Mouse (Mus musculus): Measurements from ENCODE around the gene 5730596B20Rik.

5730596B20Rik gene

DNA sequence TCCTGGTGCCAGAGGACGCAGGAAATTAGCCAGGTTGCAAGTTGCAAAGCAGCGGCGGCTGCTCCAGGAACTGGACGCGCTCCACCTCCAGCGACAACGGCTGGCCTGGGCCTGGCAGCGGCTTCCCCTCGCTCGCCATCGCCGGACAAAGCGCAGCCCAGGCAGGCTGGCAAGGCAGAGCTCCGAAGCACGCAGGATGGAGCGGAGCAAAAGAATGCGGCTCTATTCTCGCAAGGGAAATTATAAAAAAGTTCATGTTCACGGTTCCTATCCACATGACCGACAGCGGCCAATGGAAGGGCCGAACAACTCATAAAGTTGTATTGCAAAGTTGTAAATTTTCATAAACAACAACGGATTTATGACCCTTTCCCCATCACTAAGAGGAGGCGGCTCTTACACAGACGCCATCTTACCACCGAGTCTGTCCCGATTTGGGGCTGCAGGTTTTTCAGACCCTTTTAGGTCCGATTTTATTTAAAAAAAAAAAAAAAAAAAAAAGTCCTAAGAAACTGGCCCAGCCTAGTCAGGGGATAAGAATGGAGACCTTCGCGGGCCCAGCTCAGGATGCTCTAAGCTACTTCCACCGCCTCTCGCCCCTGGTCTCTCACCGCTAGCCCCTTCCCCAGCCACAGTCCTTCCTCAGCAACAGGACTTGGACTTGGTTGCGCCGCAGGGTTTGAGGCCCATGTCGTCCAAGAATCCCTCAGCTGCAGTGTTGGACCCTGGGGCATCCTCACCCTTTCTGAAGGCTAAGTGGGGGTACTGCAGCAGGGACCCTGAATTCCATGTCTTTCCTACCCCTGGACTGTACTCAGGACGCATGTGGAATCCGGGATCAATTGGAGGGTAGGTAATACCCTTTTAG lies 36.1 kb downstream of the 5730596B20Rik start, which contains the start of the genes Hoxa3 and Gm28308:
Gene Hoxa3 (minus strand): TSS at position 218 of the 868 bp plus-strand sequence.
Gene Gm28308 (minus strand): TSS at position 221 of the 868 bp plus-strand sequence.
- DNase-seq = peak; percentile 83 to 89

DNA sequence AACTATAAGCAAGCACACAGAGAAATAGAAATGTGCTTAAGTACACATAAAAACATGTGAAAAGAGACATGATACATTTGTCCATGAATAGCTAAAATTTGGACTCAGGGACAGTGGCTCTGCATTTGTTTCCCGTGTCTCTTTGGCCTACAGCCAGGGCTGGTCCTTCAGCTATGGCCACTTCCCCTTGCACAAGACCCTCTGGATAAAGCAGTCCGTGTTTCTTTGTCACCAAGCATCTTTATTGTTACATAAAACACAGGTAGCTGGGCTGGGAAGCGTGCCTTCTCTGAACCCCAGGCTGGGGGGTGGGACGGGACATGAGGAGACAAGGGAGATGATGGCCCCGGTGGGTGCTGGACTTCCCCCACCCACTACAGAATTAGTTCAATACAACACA lies 37.0 kb downstream of the 5730596B20Rik start:
- DNase-seq = peak; percentile 42 to 60

DNA sequence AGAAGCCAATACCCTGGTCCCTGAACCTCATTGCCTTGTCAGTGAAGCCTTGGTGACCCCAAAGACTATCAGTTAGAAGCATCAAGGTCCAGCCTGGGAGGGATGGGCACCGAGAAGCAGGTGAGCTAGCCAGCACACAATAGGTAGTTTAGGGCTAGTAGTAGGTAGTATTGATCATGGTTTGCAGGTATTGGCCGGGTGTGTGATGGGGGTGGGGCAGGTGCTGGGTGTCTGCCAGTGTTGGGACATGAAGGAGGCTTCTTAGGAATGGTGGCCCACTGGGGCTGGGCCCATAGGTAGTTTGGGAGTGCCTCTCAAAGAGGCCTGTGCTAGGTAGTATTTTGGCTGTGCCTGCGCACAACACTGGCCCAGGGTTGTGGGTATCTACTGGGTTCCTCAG lies 37.8 kb downstream of the 5730596B20Rik start:
- DNase-seq = peak; percentile 30 to 32

DNA sequence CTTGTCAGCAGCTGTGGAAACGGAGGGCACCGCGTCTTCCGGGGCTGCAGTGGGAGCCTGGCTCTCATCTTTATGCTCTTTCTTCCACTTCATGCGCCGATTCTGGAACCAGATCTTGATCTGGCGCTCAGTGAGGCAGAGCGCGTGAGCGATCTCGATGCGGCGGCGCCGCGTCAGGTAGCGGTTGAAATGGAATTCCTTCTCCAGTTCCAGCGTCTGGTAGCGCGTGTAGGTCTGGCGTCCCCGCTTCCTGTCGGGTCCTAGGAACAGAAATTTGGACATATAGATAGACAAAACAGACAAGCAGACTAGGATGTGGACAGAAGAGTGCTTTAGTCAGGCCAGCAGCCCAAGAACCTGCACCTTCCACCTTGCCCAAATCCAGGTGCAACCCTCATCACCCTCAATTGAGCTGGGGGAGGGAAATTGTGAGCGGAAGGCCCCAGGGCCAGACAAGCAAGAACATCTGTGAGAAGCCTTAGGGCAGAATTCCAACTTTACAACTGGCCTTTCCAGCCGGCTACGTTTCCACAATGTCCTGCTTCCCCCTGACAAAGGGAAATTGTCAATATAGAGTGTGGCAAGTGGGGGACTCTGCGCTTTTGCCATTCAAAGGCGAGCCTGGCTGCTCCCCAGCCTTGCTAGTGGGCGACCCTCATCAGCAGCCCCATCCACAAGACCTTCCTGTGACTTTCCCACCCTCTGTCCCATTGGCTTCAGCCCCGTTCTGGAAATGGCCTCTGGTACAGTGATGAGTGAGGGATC lies 38.7 kb downstream of the 5730596B20Rik start:
- peak; percentile 66 to 77 for DNase-seq

DNA sequence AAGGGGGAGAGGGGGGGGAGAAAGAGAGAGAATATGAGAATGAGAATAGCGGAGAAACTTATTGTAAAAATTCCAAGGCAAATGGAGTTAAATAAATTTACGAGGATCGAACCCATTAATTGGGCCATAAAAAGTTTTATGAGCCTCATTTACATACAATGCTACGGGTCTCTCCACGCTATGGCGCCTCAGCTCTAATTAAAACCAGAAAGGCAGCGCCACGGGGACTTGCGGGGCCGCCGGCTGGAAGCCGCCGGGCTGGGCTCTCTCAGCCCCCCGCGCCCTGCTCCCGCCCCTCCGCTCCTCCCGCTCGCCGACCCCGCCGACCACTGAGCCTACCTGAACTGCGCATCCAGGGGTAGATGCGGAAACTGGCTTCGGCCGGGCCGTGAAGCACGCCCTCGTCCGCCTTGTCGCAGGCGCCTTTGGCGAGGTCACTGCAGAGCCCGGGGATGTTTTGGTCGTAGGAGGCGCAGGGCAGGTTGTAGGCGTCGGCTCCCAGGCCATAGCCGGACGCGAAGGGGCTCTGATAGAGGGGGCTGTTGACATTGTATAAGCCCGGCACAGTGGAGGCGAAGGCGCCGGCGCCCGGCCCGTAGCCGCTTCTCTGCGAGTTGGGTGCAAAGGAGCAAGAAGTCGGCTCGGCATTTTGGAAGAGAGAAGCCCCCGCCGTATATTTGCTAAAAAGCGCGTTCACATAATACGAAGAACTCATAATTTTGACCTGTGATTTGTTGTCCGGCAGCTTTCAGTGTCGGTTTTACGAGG lies 39.6 kb downstream of the 5730596B20Rik start:
- DNase-seq = peak; percentile 71 to 81

DNA sequence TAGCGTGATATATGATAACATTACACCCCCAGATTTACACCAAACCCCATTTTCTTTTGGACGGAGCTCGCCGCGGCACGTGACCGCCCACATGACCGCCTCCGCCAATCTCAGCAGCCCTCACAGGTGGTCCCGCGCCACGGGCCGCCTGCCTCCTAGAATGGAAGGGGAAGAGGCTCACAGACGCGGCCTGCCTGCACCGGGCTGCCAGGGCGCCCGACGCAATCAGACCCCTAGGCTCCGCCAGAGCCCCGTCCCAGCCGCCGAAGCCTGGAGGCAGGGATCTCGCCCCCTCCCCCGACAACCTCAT lies 40.1 kb downstream of the 5730596B20Rik start:
- DNase-seq = peak; percentile 95 to 97

DNA sequence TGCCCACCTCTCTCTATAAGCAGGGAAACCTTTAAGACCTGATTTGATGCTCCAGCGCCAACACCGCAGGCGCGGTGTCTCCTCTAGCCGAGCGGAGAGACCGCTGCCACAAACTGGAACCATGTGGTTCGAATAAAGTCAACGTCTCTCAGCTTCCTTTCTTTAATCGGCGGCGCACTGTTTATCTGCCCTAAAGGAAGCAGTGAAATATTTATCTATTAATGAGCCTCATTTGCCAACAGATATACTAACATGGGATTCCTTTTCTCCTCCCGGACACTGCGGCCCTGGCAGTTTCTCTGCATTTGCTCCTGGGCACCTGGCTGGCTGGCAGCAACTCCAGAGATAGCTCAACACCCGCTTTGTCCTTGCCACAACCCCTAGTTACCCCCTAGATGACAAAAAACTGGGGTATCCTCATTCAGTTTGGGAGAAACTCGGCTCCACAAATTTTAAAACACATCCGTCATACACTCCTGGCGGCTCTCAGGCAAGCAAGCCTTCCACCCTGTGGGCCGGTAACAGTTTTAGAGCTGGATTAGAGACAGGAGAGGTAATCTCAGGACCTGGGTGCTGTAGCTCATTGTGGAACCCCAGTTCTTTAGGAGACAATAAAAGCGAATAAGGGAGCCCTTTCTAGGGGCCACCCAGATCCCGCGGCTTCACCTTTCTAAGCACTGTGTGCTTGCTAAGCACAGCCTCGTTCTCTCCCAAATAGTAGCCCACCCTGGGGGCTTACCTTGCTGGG lies 40.8 kb downstream of the 5730596B20Rik start:
- DNase-seq = peak; percentile 53 to 69

DNA sequence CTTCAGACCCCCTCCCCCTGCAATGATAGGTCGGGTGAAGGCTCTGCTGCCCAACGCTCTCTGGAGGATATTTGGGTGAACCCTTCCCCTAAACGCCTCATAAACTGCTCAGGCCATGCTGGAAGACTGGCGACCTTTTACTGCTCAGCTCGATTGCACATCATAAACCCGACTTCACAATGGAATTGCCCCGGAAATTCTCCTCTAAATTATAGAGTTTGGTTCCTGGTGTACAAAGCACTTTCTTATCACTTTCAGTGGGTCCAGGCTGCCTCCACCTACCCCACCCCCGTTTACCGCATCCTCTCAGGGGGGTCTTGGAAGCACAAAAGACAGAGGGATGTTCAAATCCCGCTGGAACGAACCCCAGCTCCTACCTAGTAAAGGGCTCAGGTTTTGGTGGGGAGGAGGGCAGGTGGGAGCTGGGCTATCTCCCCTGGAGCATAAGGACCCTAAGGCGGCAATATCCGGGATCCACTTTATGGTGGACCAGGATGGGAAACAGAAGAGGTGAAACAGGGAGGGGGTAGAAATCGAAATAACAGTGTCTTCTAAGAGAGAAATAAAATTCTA lies 41.4 kb downstream of the 5730596B20Rik start:
- DNase-seq = peak in 1 of 2 experiments; percentile 58

DNA sequence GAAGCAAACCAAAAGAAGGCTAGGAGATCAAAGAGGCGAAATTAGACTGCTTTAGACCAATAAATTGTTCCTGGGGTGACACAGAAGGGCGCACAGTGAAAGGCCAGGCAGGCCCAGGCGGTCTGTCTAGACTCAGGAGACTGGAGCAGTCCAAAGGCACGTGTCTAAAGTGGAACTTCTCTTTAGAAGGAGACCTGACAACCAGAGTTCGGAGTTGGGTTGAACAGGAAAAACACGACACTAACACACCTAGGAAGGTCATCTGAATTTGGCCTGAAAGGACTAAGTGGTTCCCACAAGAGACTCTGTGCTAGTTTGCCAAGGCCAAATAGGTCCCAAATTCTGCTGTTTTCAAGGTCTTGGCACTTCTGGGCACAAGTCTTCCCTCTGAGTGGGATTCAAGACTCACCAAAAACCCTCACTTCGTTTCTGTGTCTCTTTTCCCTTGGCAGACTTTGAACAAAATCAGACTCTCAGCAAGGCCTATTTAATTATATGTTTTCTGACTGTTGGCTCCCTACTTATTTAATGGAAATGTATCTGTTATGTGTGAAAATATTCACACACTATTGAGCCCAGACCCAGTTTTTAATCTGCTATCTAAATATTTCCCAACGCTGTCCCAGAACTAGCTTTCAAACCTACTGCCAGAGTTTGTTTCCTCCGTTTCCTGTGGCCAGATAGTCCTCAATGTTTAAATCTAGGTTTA lies 42.1 kb downstream of the 5730596B20Rik start:
- peak; percentile 24 to 59 for DNase-seq

DNA sequence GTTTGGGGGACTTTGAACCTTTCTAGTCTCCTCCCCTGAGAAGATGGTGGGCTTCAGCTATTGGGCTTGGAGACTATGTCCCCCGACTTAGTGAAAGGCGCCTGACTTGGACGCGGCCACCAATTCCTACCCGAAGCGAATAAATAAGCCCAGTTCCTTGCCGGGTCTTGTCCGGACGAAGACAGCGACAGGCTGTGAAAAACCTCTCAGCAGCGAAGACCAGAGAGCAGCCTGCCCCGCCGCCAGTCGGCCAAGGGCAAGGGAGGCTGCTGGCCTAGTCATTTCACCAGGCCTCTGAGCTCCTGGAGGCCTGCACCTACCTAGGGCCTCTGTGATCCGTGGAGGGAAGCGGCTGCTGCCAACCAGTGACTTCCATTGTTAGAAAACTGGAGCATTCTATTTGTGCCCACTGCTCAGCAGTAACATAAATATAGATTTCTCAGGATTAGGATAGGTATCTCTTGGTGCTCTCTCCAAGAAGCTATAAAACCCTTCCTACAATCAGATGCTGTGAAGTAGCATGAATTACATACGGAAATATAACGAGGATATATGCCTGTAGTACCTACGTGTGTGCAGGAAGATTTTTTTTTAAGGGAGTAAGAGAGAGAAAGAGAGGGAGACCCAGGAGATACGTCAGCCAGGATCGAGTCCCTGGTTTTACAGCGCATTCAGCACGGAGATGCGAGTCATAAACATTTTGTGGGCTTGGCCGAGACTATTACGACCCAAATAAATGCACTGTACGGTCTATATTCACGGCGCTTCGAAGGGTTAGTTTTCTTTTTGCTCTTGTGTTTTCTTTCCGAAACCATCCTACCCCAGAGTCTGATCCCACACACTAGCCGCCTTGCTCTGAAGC lies 42.9 kb downstream of the 5730596B20Rik start:
- peak; percentile 70 to 82 for DNase-seq

DNA sequence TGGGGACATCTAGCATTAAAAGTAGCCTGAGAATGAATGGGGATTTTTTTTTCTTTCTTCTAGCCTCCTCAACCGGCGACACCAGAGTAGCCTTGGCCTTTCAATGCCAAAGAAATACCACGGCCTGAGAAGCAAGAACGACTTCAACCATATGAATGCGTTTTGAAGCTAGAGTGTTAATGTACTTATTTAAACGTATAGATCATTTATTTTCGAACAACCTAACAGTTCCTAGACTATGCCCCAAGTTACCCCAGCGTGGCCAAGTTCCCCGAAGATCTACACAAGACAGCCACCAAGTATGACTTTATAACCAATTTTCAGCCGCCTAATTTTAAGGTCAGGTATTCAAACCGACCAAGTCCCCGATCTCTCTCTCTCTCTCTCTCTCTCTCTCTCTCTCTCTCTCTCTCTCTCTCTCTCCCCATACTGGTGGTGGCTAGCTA lies 43.6 kb downstream of the 5730596B20Rik start:
- DNase-seq = no peak

DNA sequence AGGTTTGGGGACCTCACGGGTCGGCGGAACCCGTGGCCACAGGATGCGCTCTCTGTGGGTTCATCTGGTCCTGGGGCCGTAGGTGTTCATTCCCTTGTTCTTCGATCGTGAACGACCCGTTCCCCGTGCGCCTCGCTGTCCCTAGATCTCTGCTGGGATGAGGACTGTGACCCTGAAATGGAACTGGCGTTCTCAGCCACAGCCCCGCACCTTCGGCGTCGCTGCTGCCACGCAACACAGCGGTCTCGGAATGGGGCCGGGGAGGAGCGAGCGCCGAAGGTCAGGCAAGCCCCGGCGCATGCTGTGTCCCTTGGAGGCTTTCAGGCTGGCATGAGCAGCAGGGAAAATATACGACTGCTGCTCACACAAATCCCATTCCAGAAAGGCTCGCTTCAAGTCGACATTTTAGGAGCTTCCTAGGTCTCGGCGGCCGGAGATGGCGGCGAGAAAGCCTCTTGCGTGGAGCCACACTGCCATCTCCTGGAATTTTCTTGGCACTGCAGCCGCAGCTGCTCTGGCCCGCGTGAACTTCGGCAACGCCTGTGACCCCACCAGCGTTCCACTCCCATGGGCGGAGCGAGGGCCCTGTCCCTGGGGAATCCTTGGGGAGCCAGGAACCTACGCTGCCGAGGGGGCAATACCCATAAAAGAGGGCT lies 44.2 kb downstream of the 5730596B20Rik start, which contains the start of gene Hoxa7:
Gene Hoxa7 (minus strand): TSS at position 518 of the 656 bp plus-strand sequence.
- peak; percentile 97 for DNase-seq

DNA sequence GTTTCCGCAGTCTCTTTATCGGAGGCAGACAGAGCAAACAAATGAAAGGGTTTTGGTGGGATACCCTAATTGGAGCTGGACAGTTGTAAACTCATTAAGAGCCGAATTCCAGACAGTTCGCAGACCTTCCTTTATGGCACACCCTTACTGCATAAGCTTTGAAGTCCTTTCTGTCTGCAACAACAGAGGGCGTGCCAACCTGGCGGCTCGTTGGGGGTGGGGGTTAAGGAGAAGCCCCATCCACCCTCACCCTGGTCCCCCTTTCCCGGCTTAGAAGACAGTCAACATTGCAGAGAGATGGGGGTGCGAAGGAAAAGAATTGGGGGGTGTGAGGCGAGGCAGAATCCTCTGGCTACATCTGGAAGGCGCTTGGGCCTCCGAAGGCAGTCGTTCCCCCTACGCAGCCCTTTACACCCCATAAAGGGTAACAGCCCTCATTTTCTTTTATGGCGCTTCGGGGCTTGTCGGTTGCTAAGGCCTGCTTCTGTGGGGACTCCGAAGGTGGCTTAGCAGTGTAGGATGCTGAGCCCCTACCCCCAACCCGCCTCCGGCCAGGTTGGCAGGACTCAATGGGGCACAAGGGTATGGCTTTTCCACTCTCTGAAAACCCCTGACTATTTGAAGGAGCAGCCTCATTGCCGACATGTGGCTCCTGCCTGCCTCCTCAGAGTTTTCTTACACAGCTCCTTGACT lies 44.8 kb downstream of the 5730596B20Rik start:
- DNase-seq = peak; percentile 76 to 84

DNA sequence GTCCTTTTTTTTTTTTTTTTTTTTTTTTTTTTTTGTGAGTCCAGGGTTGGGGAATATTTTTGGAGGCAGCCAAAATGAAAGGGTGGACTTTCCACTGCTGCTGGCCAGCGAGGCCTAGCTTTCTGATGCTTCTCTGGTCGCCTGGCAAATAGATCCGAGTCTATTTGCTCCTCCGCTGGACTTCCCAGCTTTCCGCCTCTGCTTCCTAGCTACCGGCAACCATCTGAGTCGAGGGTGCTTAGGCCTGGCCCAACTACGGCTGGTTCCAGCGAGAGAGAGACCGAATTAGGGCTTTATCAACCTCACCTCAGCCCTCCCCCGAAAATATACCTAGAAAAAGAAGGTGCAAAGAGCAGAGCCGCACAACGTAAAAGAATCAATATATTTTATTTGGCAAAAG lies 45.4 kb downstream of the 5730596B20Rik start:
- DNase-seq = peak; percentile 41 to 63

DNA sequence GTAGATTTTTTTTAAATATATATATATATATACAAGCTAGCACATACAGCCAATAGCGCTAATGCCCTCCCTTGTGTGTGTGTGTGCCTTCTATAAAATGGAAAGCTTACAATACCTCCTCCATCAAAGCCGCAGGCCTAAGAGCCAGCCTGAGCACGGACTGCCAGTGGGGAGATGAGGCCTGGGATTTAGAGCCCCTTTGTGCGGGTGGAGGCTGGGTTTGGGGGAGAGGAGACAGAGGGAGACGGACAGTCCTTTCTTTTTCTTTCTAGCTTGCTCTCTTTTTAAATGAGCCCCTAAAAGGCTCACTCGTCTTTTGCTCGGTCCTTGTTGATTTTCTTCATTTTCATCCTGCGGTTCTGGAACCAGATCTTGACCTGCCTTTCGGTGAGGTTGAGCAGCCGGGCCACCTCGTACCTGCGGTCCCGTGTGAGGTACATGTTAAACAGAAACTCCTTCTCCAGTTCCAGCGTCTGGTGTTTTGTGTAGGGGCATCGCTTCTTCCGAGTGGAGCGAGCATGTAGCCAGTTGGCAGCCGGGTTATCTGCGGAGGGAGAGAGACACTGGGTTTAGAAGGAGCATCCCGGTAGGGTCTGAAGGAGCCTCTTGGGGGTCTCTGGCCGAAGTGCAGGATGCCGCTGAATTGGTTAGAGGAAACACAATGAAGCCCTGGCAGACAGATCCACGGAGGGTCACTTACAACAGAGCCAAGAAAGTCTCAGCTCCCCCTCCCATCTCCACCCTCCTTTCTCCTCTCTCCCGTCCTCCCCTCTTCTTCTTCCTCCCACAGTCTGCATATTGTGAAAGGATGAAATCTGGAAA lies 46.9 kb downstream of the 5730596B20Rik start:
- peak; percentile 45 to 59 for DNase-seq

DNA sequence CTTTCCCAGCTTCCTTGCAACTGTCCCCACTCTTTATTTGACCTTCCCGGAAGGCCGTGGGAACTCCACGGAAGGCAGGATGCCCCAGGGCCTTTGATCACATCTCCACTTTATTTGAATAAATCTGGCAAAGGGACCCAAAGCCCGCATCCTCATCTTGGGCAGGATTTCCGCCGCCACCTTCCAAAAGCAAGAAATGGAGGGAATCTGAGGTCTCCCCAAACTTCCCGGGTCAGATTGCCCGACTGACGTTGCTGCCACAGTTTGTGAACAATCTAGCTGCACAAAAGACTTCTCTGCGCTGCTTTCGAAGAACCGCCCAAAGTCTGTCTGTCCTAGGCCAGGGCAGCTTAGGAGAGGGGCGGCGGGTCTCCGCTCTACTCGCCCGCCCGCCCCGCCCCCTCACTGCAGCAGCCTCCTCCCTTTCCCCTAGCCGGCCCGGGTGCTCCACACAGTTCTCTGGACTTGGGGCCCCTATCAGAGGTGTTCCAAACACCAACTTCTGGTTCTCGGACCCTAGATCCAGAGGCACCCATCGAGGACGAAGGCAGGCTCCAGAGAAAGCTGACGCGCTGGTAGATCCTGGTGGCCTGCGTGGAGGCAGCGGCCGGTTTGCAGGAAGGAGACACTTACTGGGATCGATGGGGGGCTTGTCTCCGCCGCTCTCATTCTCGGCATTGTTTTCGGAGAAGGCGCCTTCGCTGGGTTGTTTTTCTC lies 47.8 kb downstream of the 5730596B20Rik start:
- peak; percentile 58 to 74 for DNase-seq

Data from kidney, postnatal 4 days (tissue).